Mouse (Mus musculus): Measurements from ENCODE around the gene Gm10135. TPM values are rescaled to one million over a fixed set of nuclear protein-coding genes. Genes with fewer than 3 reads are reported as not detected.

Gm10135 gene
- polyA plus RNA-seq, 1 experiment = not detected

- Histone ChIP-seq H3K9me3 (replicated peaks; ENCODE audit: control insufficient read depth, insufficient read depth, low read length, poor library complexity, severe bottlenecking) (no peaks in the 10 kb centered on the region), H3K27me3 (ENCODE audit: control insufficient read depth, insufficient read depth, low read length, poor library complexity, severe bottlenecking) (no peaks in the 10 kb centered on the region), H3K36me3 (ENCODE audit: control insufficient read depth, insufficient read depth, low read length, poor library complexity, severe bottlenecking) (peaks cover 3% of the 10 kb centered on the region; the same call in 1 of the 2 replicates), H3K4me1 (ENCODE audit: control insufficient read depth, insufficient read depth, low read length) (no peaks in the 10 kb centered on the region), H3K27ac (ENCODE audit: insufficient read depth, low read length) (no peak overlapping the region), H3K4me3 (ENCODE audit: low read depth, low read length) (no peak overlapping the region), H3K9ac (ENCODE audit: low read depth, poor library complexity, severe bottlenecking) (no peak overlapping the region)
- TF ChIP-seq POLR2A (IDR thresholded peaks at IDR 0.05; ENCODE audit: insufficient read depth, low read length) (no peak), EP300 (IDR thresholded peaks at IDR 0.05; ENCODE audit: insufficient read depth, low read depth, low read length) (no peak), CTCF (IDR thresholded peaks at IDR 0.05; ENCODE audit: low read depth, low read length) (no peak)
Measured at GRCm38 (mm10) chr5:72976539-72976938, 2.0 kb upstream of the Gm10135 start.

- TF ChIP-seq CTCF (IDR thresholded peaks at IDR 0.05; ENCODE audit: low read depth, low read length) = no peak
- no peak for TF ChIP-seq EP300 (IDR thresholded peaks at IDR 0.05; ENCODE audit: insufficient read depth, low read depth, low read length)
- no peak for TF ChIP-seq POLR2A (IDR thresholded peaks at IDR 0.05; ENCODE audit: insufficient read depth, low read length)
- Histone ChIP-seq H3K36me3 (ENCODE audit: control insufficient read depth, insufficient read depth, low read length, poor library complexity, severe bottlenecking) (peaks cover 3% of the 10 kb centered on the region; the same call in 1 of the 2 replicates), H3K4me3 (ENCODE audit: low read depth, low read length) (no peak overlapping the region), H3K9me3 (replicated peaks; ENCODE audit: control insufficient read depth, insufficient read depth, low read length, poor library complexity, severe bottlenecking) (no peaks in the 10 kb centered on the region), H3K4me1 (ENCODE audit: control insufficient read depth, insufficient read depth, low read length) (no peaks in the 10 kb centered on the region), H3K27me3 (ENCODE audit: control insufficient read depth, insufficient read depth, low read length, poor library complexity, severe bottlenecking) (no peaks in the 10 kb centered on the region), H3K27ac (ENCODE audit: insufficient read depth, low read length) (no peak overlapping the region), H3K9ac (ENCODE audit: low read depth, poor library complexity, severe bottlenecking) (no peak overlapping the region)
Measured at GRCm38 (mm10) chr5:72975996-72976395, 1.5 kb upstream of the Gm10135 start.

- Histone ChIP-seq H3K9ac (ENCODE audit: low read depth, poor library complexity, severe bottlenecking) (no peak overlapping the region), H3K36me3 (ENCODE audit: control insufficient read depth, insufficient read depth, low read length, poor library complexity, severe bottlenecking) (peaks cover 3% of the 10 kb centered on the region; the same call in 1 of the 2 replicates)
- TF ChIP-seq POLR2A (IDR thresholded peaks at IDR 0.05; ENCODE audit: insufficient read depth, low read length) = no peak
- peak; percentile 13 for TF ChIP-seq CTCF (IDR thresholded peaks at IDR 0.05; ENCODE audit: low read depth, low read length)
Measured at GRCm38 (mm10) chr5:72972934-72973333, 1.6 kb downstream of the Gm10135 start.

GRCm38 (mm10) chr5:72972435-72972834, 2.1 kb downstream of the Gm10135 start:
- H3K9ac ChIP-seq (ENCODE audit: low read depth, poor library complexity, severe bottlenecking) = no peak overlapping the region
- no peaks in the 10 kb centered on the region for H3K9me3 ChIP-seq (replicated peaks; ENCODE audit: control insufficient read depth, insufficient read depth, low read length, poor library complexity, severe bottlenecking)
- no peak for TF ChIP-seq CTCF (IDR thresholded peaks at IDR 0.05; ENCODE audit: low read depth, low read length)
- no peak for TF ChIP-seq EP300 (IDR thresholded peaks at IDR 0.05; ENCODE audit: insufficient read depth, low read depth, low read length)
- TF ChIP-seq POLR2A (IDR thresholded peaks at IDR 0.05; ENCODE audit: insufficient read depth, low read length) = no peak
- H3K27me3 ChIP-seq (ENCODE audit: control insufficient read depth, insufficient read depth, low read length, poor library complexity, severe bottlenecking) = no peaks in the 10 kb centered on the region
- H3K4me1 ChIP-seq (ENCODE audit: control insufficient read depth, insufficient read depth, low read length) = no peaks in the 10 kb centered on the region
- H3K27ac ChIP-seq (ENCODE audit: insufficient read depth, low read length) = no peak overlapping the region
- H3K4me3 ChIP-seq (ENCODE audit: low read depth, low read length) = no peak overlapping the region
- H3K36me3 ChIP-seq (ENCODE audit: control insufficient read depth, insufficient read depth, low read length, poor library complexity, severe bottlenecking) = peaks cover 3% of the 10 kb centered on the region; the same call in 1 of the 2 replicates

More at GRCm38 (mm10) chr5:72972934-72973333, 1.6 kb downstream of the Gm10135 start:
- Histone ChIP-seq H3K4me1 (ENCODE audit: control insufficient read depth, insufficient read depth, low read length) (no peaks in the 10 kb centered on the region), H3K9me3 (replicated peaks; ENCODE audit: control insufficient read depth, insufficient read depth, low read length, poor library complexity, severe bottlenecking) (no peaks in the 10 kb centered on the region), H3K4me3 (ENCODE audit: low read depth, low read length) (no peak overlapping the region), H3K27me3 (ENCODE audit: control insufficient read depth, insufficient read depth, low read length, poor library complexity, severe bottlenecking) (no peaks in the 10 kb centered on the region), H3K27ac (ENCODE audit: insufficient read depth, low read length) (no peak overlapping the region)

GRCm38 (mm10) chr5:72965706-72966105, 8.8 kb downstream of the Gm10135 start:
- no peak overlapping the region for H3K9ac ChIP-seq (ENCODE audit: low read depth, poor library complexity, severe bottlenecking)
- no peaks in the 10 kb centered on the region for H3K9me3 ChIP-seq (replicated peaks; ENCODE audit: control insufficient read depth, insufficient read depth, low read length, poor library complexity, severe bottlenecking)
- H3K4me3 ChIP-seq (ENCODE audit: low read depth, low read length) = no peak overlapping the region
- H3K4me1 ChIP-seq (ENCODE audit: control insufficient read depth, insufficient read depth, low read length) = no peaks in the 10 kb centered on the region
- H3K36me3 ChIP-seq (ENCODE audit: control insufficient read depth, insufficient read depth, low read length, poor library complexity, severe bottlenecking) = no peaks in the 10 kb centered on the region; the same call in 1 of the 2 replicates
- H3K27ac ChIP-seq (ENCODE audit: insufficient read depth, low read length) = no peak overlapping the region
- TF ChIP-seq POLR2A (IDR thresholded peaks at IDR 0.05; ENCODE audit: insufficient read depth, low read length) (no peak), CTCF (IDR thresholded peaks at IDR 0.05; ENCODE audit: low read depth, low read length) (no peak), EP300 (IDR thresholded peaks at IDR 0.05; ENCODE audit: insufficient read depth, low read depth, low read length) (no peak)
- H3K27me3 ChIP-seq (ENCODE audit: control insufficient read depth, insufficient read depth, low read length, poor library complexity, severe bottlenecking) = no peaks in the 10 kb centered on the region

- H3K4me1 ChIP-seq (ENCODE audit: control insufficient read depth, insufficient read depth, low read length) = no peaks in the 10 kb centered on the region
- peaks cover 6% of the 10 kb centered on the region; the same call in 1 of the 2 replicates for H3K36me3 ChIP-seq (ENCODE audit: control insufficient read depth, insufficient read depth, low read length, poor library complexity, severe bottlenecking)
- no peaks in the 10 kb centered on the region for H3K9me3 ChIP-seq (replicated peaks; ENCODE audit: control insufficient read depth, insufficient read depth, low read length, poor library complexity, severe bottlenecking)
- TF ChIP-seq CTCF (IDR thresholded peaks at IDR 0.05; ENCODE audit: low read depth, low read length) (no peak), POLR2A (IDR thresholded peaks at IDR 0.05; ENCODE audit: insufficient read depth, low read length) (no peak), EP300 (IDR thresholded peaks at IDR 0.05; ENCODE audit: insufficient read depth, low read depth, low read length) (no peak)
- H3K4me3 ChIP-seq (ENCODE audit: low read depth, low read length) = no peak overlapping the region
- no peak overlapping the region for H3K9ac ChIP-seq (ENCODE audit: low read depth, poor library complexity, severe bottlenecking)
- H3K27ac ChIP-seq (ENCODE audit: insufficient read depth, low read length) = no peak overlapping the region
- no peaks in the 10 kb centered on the region for H3K27me3 ChIP-seq (ENCODE audit: control insufficient read depth, insufficient read depth, low read length, poor library complexity, severe bottlenecking)
Measured at GRCm38 (mm10) chr5:72960096-72960495, 14.4 kb downstream of the Gm10135 start.

Data from ES-Bruce4 (cell line).